Mouse (Mus musculus) ES-Bruce4 (cell line): ENCODE data around the gene 4933407L21Rik.

Experiments used
- CTCF ChIP-seq: IDR thresholded peaks from one replicate; pipeline ENCODE4 v1.8.1; 2011; ENCODE audit warnings: low read depth, low read length
- EP300 ChIP-seq: IDR thresholded peaks from 2 replicates; pipeline ENCODE4 v1.6.1; 2011; ENCODE audit warnings: low read depth, low read length; ENCODE audit not compliant: insufficient read depth
- POLR2A ChIP-seq: IDR thresholded peaks from one replicate; pipeline ENCODE4 v1.8.1; 2011; ENCODE audit warnings: low read length; ENCODE audit not compliant: insufficient read depth

- TF ChIP-seq CTCF (no peak), POLR2A (no peak), EP300 (no peak)
Measured at GRCm38 (mm10) chr1:85972341-85972740, 44.1 kb downstream of the 4933407L21Rik start.
